Mouse (Mus musculus): ENCODE measurements at regions not wholly inside any gene's neighbourhood (a gene's known extent, or its start where the extent isn't known, plus 50 kb on each side); places are given as distances from the start of the nearest gene placed in this dataset.

GRCm38 (mm10) chr10:120547164-120547563 lies 70.9 kb upstream of the Hmga2 start:
- TF ChIP-seq POLR2A (IDR thresholded peaks at IDR 0.05; ENCODE audit: borderline replicate concordance, extremely low read depth, insufficient read depth, insufficient read length, poor library complexity, severe bottlenecking) (no peak), CTCF (IDR thresholded peaks at IDR 0.05; ENCODE audit: borderline replicate concordance, extremely low read depth, insufficient read depth, insufficient read length) (no peak)
- no peak for DNase-seq (ENCODE audit: low read depth)

- no peak for TF ChIP-seq CTCF (IDR thresholded peaks at IDR 0.05; ENCODE audit: borderline replicate concordance, extremely low read depth, insufficient read depth, insufficient read length)
- no peak for TF ChIP-seq POLR2A (IDR thresholded peaks at IDR 0.05; ENCODE audit: borderline replicate concordance, extremely low read depth, insufficient read depth, insufficient read length, poor library complexity, severe bottlenecking)
- DNase-seq (ENCODE audit: low read depth), result no peak
These were observed 65.3 kb upstream of the Hmga2 start for GRCm38 (mm10) chr10:120541618-120542017.

GRCm38 (mm10) chr10:120538561-120538960 lies 62.3 kb upstream of the Hmga2 start:
- TF ChIP-seq CTCF (IDR thresholded peaks at IDR 0.05; ENCODE audit: borderline replicate concordance, extremely low read depth, insufficient read depth, insufficient read length), result no peak
- no peak for TF ChIP-seq POLR2A (IDR thresholded peaks at IDR 0.05; ENCODE audit: borderline replicate concordance, extremely low read depth, insufficient read depth, insufficient read length, poor library complexity, severe bottlenecking)
- no peak for DNase-seq (ENCODE audit: low read depth)

GRCm38 (mm10) chr10:120528406-120528805 lies 52.1 kb upstream of the Hmga2 start:
- TF ChIP-seq POLR2A (IDR thresholded peaks at IDR 0.05; ENCODE audit: borderline replicate concordance, extremely low read depth, insufficient read depth, insufficient read length, poor library complexity, severe bottlenecking) (no peak), CTCF (IDR thresholded peaks at IDR 0.05; ENCODE audit: borderline replicate concordance, extremely low read depth, insufficient read depth, insufficient read length) (no peak)
- DNase-seq (ENCODE audit: low read depth), result no peak

- no peak for DNase-seq (ENCODE audit: low read depth)
- TF ChIP-seq CTCF (IDR thresholded peaks at IDR 0.05; ENCODE audit: borderline replicate concordance, extremely low read depth, insufficient read depth, insufficient read length) (no peak), POLR2A (IDR thresholded peaks at IDR 0.05; ENCODE audit: borderline replicate concordance, extremely low read depth, insufficient read depth, insufficient read length, poor library complexity, severe bottlenecking) (no peak)
These were observed 51.7 kb upstream of the Hmga2 start for GRCm38 (mm10) chr10:120527951-120528350.

- DNase-seq (ENCODE audit: low read depth), result no peak
- no peak for TF ChIP-seq CTCF (IDR thresholded peaks at IDR 0.05; ENCODE audit: borderline replicate concordance, extremely low read depth, insufficient read depth, insufficient read length)
- TF ChIP-seq POLR2A (IDR thresholded peaks at IDR 0.05; ENCODE audit: borderline replicate concordance, extremely low read depth, insufficient read depth, insufficient read length, poor library complexity, severe bottlenecking), result no peak
These were observed 50.7 kb upstream of the Hmga2 start for GRCm38 (mm10) chr10:120526991-120527390.
